ENCODE assay signal across 10 mouse cellular contexts in the genomic region with DNA sequence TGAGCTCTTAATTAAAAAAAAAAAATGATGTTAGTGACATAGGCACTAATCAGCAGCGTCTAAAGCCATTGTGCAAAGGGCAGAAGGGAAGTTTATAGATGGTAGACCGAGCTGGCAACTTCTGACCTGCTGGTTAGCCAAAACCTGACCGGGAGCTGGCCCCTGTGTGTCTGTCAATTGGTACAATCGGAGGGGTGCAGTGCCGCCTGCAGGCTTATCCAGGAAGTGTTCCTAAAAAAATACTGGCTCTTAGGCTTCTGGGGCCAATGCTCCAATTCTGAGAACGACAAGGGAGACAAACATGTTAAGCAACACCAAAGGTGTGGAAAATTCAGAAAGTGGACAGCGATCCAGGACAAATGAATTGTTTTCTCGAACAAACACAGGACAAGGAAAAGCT. TPM values are rescaled to one million over a fixed set of nuclear protein-coding genes. Genes with fewer than 3 reads are reported as not detected.
DNase-seq lines count a peak whose midpoint lies in the region; ATAC-seq and TF ChIP-seq lines count a peak whose summit lies in the region.
"Had no signal": no experiment of that assay in that cellular context is flagged by ENCODE, and none has a peak within 500 bp of the region (broad histone marks: within the 10 kb centered on the region; RNA-seq: fewer than 3 reads in every experiment).

No protein-coding gene starts in this region.

- TF ChIP-seq CTCF in cerebellum, adult 2 months (IDR thresholded peaks at IDR 0.05; ENCODE audit: borderline replicate concordance, insufficient read depth, low read depth, low read length), result 0 out of 2 replicates have a peak, but pooled peaks have one; percentile 6
- TF ChIP-seq CTCF in liver, adult 2 months (IDR thresholded peaks at IDR 0.05; ENCODE audit: low read depth, low read length), result peak; percentile 71

- DNase-seq in cerebellum, adult 2 months, result no peak
- DNase-seq in cerebellum, adult 9-10 months, result no peak
- peak; percentile 61 for DNase-seq in liver, adult 2 months (ENCODE audit: extremely low read depth, low read depth, low spot score)
- DNase-seq in embryonic facial prominence, embryonic 11.5 days (ENCODE audit: low spot score), result peak; percentile 57
- DNase-seq in splenic B cell, adult 2 months (ENCODE audit: low read depth, low spot score), result peak; percentile 38
- DNase-seq in frontal cortex, adult 2 months (ENCODE audit: extremely low spot score in 1 of 2, low spot score in 1 of 2), result no peak
- DNase-seq in cerebellum, adult 9-11 months, result no peak

- no peaks in the 10 kb centered on the region for H3K4me1 ChIP-seq in cerebellum, adult 2 months (ENCODE audit: control insufficient read depth, insufficient read depth, low read length)
- H3K4me1 ChIP-seq in liver, adult 2 months (ENCODE audit: control insufficient read depth, insufficient read depth, low read length), result no peaks in the 10 kb centered on the region
- H3K4me1 ChIP-seq in liver, embryonic 12.5 days, result peaks cover 10% of the 10 kb centered on the region
- no peaks in the 10 kb centered on the region for H3K4me1 ChIP-seq in embryonic facial prominence, embryonic 11.5 days (ENCODE audit: control insufficient read depth, insufficient read depth, low read length)
- H3K4me1 ChIP-seq: lung, embryonic 15.5 days had no signal

- no peak overlapping the region for H3K27ac ChIP-seq in cerebellum, adult 2 months (ENCODE audit: insufficient read depth, low read length)
- no peak overlapping the region for H3K27ac ChIP-seq in liver, adult 2 months (replicated peaks; ENCODE audit: insufficient read depth, low read depth, low read length)
- H3K27ac ChIP-seq in liver, embryonic 12.5 days, result no peak overlapping the region
- H3K27ac ChIP-seq in embryonic facial prominence, embryonic 11.5 days (replicated peaks; ENCODE audit: low read depth, low read length), result no peak overlapping the region
- H3K27ac ChIP-seq: lung, embryonic 15.5 days had no signal

- WGBS in cerebellum, adult 2 months, result 18% methylated on average over 8 of the region's 8 CpGs
- 6% methylated on average over 8 of the region's 8 CpGs for WGBS in liver, adult 2 months
- WGBS in liver, embryonic 12.5 days (ENCODE audit: insufficient replicate concordance), result 20% methylated on average over 8 of the region's 8 CpGs
- 25% methylated on average over 8 of the region's 8 CpGs for WGBS in embryonic facial prominence, embryonic 11.5 days

- H3K9me3 ChIP-seq in liver, embryonic 12.5 days (replicated peaks), result no peaks in the 10 kb centered on the region
- no peaks in the 10 kb centered on the region for H3K9me3 ChIP-seq in embryonic facial prominence, embryonic 11.5 days (replicated peaks; ENCODE audit: control insufficient read depth, low read length)
- H3K9me3 ChIP-seq: lung, embryonic 15.5 days had no signal

- H3K27me3 ChIP-seq in cerebellum, adult 2 months (ENCODE audit: control insufficient read depth, insufficient read depth, low read length), result no peaks in the 10 kb centered on the region
- H3K27me3 ChIP-seq in liver, adult 2 months (ENCODE audit: control insufficient read depth, insufficient read depth, low read length), result no peaks in the 10 kb centered on the region
- H3K27me3 ChIP-seq in liver, embryonic 12.5 days (replicated peaks), result peaks cover 4% of the 10 kb centered on the region; the same call in 1 of the 2 replicates
- no peaks in the 10 kb centered on the region for H3K27me3 ChIP-seq in embryonic facial prominence, embryonic 11.5 days (ENCODE audit: control insufficient read depth, insufficient read depth, low read length)
- H3K27me3 ChIP-seq in splenic B cell, adult 2 months (ENCODE audit: control insufficient read depth, insufficient read depth, low read length, poor library complexity, severe bottlenecking), result no peaks in the 10 kb centered on the region
- H3K27me3 ChIP-seq: lung, embryonic 15.5 days had no signal

- no peak overlapping the region for H3K9ac ChIP-seq in liver, adult 2 months (ENCODE audit: low read depth, low read length)
- no peak overlapping the region for H3K9ac ChIP-seq in liver, embryonic 12.5 days
- no peak overlapping the region for H3K9ac ChIP-seq in embryonic facial prominence, embryonic 11.5 days (replicated peaks; ENCODE audit: low read length)
- H3K9ac ChIP-seq: lung, embryonic 15.5 days had no signal

- no peaks in the 10 kb centered on the region for H3K36me3 ChIP-seq in liver, adult 2 months (ENCODE audit: control insufficient read depth, insufficient read depth, low read length)
- H3K36me3 ChIP-seq in liver, embryonic 12.5 days, result no peaks in the 10 kb centered on the region
- H3K36me3 ChIP-seq in embryonic facial prominence, embryonic 11.5 days (replicated peaks; ENCODE audit: control insufficient read depth, insufficient read depth, low read depth, low read length), result no peaks in the 10 kb centered on the region
- no peaks in the 10 kb centered on the region for H3K36me3 ChIP-seq in splenic B cell, adult 2 months (ENCODE audit: control insufficient read depth, insufficient read depth, low read length, poor library complexity, severe bottlenecking)
- H3K36me3 ChIP-seq: lung, embryonic 15.5 days had no signal

- H3K79me2 ChIP-seq in liver, adult 2 months (ENCODE audit: control insufficient read depth, insufficient read depth, low read length), result no peaks in the 10 kb centered on the region

- no peak for TF ChIP-seq POLR2A in cerebellum, adult 2 months (IDR thresholded peaks at IDR 0.05; ENCODE audit: borderline replicate concordance, insufficient read depth, low read length)
- TF ChIP-seq POLR2A in liver, adult 2 months (IDR thresholded peaks at IDR 0.05; ENCODE audit: extremely low read depth, insufficient read depth, low read length), result no peak

- H3K4me3 ChIP-seq in cerebellum, adult 2 months (replicated peaks; ENCODE audit: insufficient read depth, low read depth, low read length), result no peak overlapping the region
- no peak overlapping the region for H3K4me3 ChIP-seq in liver, adult 2 months (ENCODE audit: insufficient read depth, low read depth, low read length)
- no peak overlapping the region for H3K4me3 ChIP-seq in liver, embryonic 12.5 days
- H3K4me3 ChIP-seq in embryonic facial prominence, embryonic 11.5 days (ENCODE audit: low read depth, low read length), result no peak overlapping the region
- H3K4me3 ChIP-seq: erythroblast, embryonic 14.5 days; lung, embryonic 15.5 days had no signal

- H3K4me2 ChIP-seq in liver, embryonic 12.5 days, result no peak overlapping the region
- H3K4me2 ChIP-seq in embryonic facial prominence, embryonic 11.5 days (ENCODE audit: low read depth, low read length), result no peak overlapping the region
- H3K4me2 ChIP-seq: lung, embryonic 15.5 days had no signal

- no peak for ATAC-seq in liver, embryonic 12.5 days
- ATAC-seq in embryonic facial prominence, embryonic 11.5 days (replicated peaks; ENCODE audit: insufficient number of reproducible peaks, low FRiP score, low TSS enrichment, low read depth), result no peak

RNA-seq across cellular contexts. Expression of a gene that starts 24.7 kb away (rescaled TPM):
- polyA plus RNA-seq in cerebellum, adult 2 months (2012; rRNA removed), result 3.2 and 3.6 TPM in 2 replicates
- total RNA-seq in liver, adult 2 months (2014; rRNA removed), result 0.83 and 1.2 TPM in 2 replicates
- polyA plus RNA-seq in liver, adult 2 months (2012; rRNA removed), result 0.28 and 0.75 TPM in 2 replicates
- polyA plus RNA-seq in liver, embryonic 12.5 days (2016; fragmentation: Nextera tagmentation; extraction: Ambion mirVana), result 0.71 and 0.95 TPM in 2 replicates
- 1.3 and 1.6 TPM in 2 replicates for polyA plus RNA-seq in embryonic facial prominence, embryonic 11.5 days (2014; fragmentation: Nextera tagmentation; extraction: Ambion mirVana)
- 6.4 and 7.7 TPM in 2 replicates for polyA plus RNA-seq in frontal cortex, adult 2 months (2012; rRNA removed)
- polyA plus RNA-seq: erythroblast, embryonic 14.5 days had no signal

Comparison
In these comparisons a context has a peak if more than half of its experiments do, and no peak if none do; other contexts are left out.
1. DNase-seq: peak in liver, adult 2 months (single experiment), embryonic facial prominence, embryonic 11.5 days (single experiment) and splenic B cell, adult 2 months (single experiment); none in cerebellum, adult 2 months (0 of 2), cerebellum, adult 9-10 months (single experiment), frontal cortex, adult 2 months (0 of 2) and cerebellum, adult 9-11 months (single experiment).